Mouse (Mus musculus) ES-Bruce4 (cell line): Measurements from ENCODE around the gene Ppp1r13b. TPM values are rescaled to one million over a fixed set of nuclear protein-coding genes. Genes with fewer than 3 reads are reported as not detected.

Experiments used
- H3K27ac ChIP-seq: 2 replicates; pipeline ENCODE4 v1.5.1; 2012; ENCODE audit warnings: low read length, inconsistent platforms; ENCODE audit not compliant: insufficient read depth
- H3K27me3 ChIP-seq: 2 replicates; pipeline ENCODE4 v1.6.1; 2012; ENCODE audit warnings: mild to moderate bottlenecking, low read length, inconsistent platforms; ENCODE audit not compliant: control insufficient read depth, poor library complexity, insufficient read depth, severe bottlenecking
- H3K36me3 ChIP-seq: 2 replicates; pipeline ENCODE4 v1.6.1; 2012; ENCODE audit warnings: inconsistent platforms, mild to moderate bottlenecking, low read length, moderate library complexity; ENCODE audit not compliant: control insufficient read depth, poor library complexity, insufficient read depth, severe bottlenecking
- H3K4me1 ChIP-seq: one replicate; pipeline ENCODE4 v1.8.1; 2011; ENCODE audit warnings: low read length; ENCODE audit not compliant: control insufficient read depth, insufficient read depth
- H3K4me3 ChIP-seq: 2 replicates; pipeline ENCODE4 v1.5.1; 2011; ENCODE audit warnings: low read depth, mild to moderate bottlenecking, low read length
- H3K9ac ChIP-seq: 2 replicates; pipeline ENCODE4 v1.6.1; 2012; ENCODE audit warnings: low read depth, mild to moderate bottlenecking, inconsistent platforms; ENCODE audit not compliant: poor library complexity, severe bottlenecking
- H3K9me3 ChIP-seq: replicated peaks from 2 replicates; pipeline ENCODE4 v1.6.1; 2012; ENCODE audit warnings: mild to moderate bottlenecking, low read length, inconsistent platforms; ENCODE audit not compliant: control insufficient read depth, poor library complexity, insufficient read depth, severe bottlenecking
- CTCF ChIP-seq: IDR thresholded peaks from one replicate; pipeline ENCODE4 v1.8.1; 2011; ENCODE audit warnings: low read depth, low read length
- EP300 ChIP-seq: IDR thresholded peaks from 2 replicates; pipeline ENCODE4 v1.6.1; 2011; ENCODE audit warnings: low read depth, low read length; ENCODE audit not compliant: insufficient read depth
- POLR2A ChIP-seq: IDR thresholded peaks from one replicate; pipeline ENCODE4 v1.8.1; 2011; ENCODE audit warnings: low read length; ENCODE audit not compliant: insufficient read depth
- polyA plus RNA-seq: library from polyadenylated mRNA; stranded (reverse); fragments of >200 nt; gene quantifications from 2 replicates; pipeline ENCODE4 v1.2.4, GENCODE M21; 2011; ENCODE audit warnings: low read depth; ENCODE audit not compliant: missing spikeins, insufficient read depth, insufficient read length

Ppp1r13b gene
- polyA plus RNA-seq, 1 experiment, result 8.9 TPM

DNA sequence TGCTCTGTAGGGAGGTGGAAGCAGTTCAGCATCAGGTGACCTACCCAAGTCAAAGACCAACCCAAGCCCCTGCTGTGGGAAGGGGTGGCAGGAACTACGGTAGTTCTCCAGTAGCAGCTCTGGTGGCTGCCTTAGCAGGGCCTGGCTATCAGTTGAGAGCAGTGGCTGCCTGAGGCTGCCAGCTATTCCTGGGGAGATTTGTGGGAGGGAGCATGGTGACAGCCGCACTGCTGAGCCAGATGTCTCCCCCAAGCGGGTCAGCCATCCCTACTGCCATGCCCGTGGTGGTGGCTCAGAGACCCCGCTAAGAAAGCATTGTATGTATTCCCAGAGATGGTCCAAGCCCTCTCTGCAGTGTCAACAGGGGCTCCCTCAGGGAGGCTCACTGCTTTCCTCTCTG lies 75.3 kb downstream of the Ppp1r13b start:
- Histone ChIP-seq H3K27ac (no peak overlapping the region), H3K4me1 (no peaks in the 10 kb centered on the region), H3K4me3 (no peak overlapping the region), H3K27me3 (no peaks in the 10 kb centered on the region), H3K9ac (no peak overlapping the region), H3K36me3 (0 out of 2 replicates have a peak, but pooled peaks cover 6% of the 10 kb centered on the region), H3K9me3 (no peaks in the 10 kb centered on the region)
- TF ChIP-seq CTCF (no peak), EP300 (no peak), POLR2A (no peak)

DNA sequence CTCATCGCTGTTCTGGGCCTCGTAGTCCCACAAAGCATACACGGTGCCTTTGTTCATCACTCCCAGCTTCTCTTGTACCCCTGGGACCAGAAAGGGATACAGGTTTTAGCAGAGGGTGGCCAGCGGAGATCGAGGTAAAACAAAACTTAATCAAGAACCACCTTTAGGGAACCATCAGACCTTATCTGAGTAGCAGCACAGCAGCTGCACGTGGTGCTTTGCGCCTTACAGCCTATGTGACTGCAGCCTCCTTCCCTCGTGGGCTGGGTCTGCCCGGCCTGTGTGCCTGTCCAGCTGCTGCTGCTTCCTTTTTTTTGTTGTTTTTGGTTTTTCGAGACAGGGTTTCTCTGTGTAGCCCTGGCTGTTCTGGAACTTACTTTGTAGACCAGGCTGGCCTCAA lies 77.5 kb downstream of the Ppp1r13b start:
- no peak overlapping the region for H3K9ac ChIP-seq
- H3K36me3 ChIP-seq, result 0 out of 2 replicates have a peak, but pooled peaks cover 11% of the 10 kb centered on the region
- H3K27ac ChIP-seq, result no peak overlapping the region
- no peaks in the 10 kb centered on the region for H3K9me3 ChIP-seq
- H3K4me3 ChIP-seq, result no peak overlapping the region
- TF ChIP-seq POLR2A, result no peak
- no peak for TF ChIP-seq EP300
- H3K27me3 ChIP-seq, result no peaks in the 10 kb centered on the region
- H3K4me1 ChIP-seq, result no peaks in the 10 kb centered on the region

DNA sequence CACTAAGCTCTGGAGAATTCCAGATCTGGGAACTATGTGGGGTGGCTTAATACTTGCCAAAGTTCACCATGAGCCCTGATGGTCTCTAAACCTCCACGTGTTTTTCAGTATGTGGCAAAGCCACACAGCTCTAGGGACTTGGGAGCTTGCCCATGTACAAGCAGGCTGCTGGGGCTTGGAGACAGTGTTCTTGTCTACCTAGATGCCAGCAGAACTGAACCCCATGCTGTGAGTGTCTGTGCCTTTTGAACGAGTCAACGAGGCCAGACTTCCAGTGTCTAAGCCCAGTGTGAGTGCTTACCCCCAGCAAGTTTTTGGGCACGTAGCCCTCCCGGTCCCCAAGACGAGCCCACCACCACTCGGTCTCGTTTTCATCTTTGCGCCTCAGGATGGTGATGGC lies 78.0 kb downstream of the Ppp1r13b start:
- no peak overlapping the region for H3K27ac ChIP-seq
- TF ChIP-seq POLR2A, result no peak
- no peak for TF ChIP-seq EP300
- no peak for TF ChIP-seq CTCF
- no peaks in the 10 kb centered on the region for H3K27me3 ChIP-seq
- no peaks in the 10 kb centered on the region for H3K4me1 ChIP-seq
- no peak overlapping the region for H3K9ac ChIP-seq
- H3K9me3 ChIP-seq, result no peaks in the 10 kb centered on the region
- 0 out of 2 replicates have a peak, but pooled peaks cover 14% of the 10 kb centered on the region for H3K36me3 ChIP-seq
- no peak overlapping the region for H3K4me3 ChIP-seq

DNA sequence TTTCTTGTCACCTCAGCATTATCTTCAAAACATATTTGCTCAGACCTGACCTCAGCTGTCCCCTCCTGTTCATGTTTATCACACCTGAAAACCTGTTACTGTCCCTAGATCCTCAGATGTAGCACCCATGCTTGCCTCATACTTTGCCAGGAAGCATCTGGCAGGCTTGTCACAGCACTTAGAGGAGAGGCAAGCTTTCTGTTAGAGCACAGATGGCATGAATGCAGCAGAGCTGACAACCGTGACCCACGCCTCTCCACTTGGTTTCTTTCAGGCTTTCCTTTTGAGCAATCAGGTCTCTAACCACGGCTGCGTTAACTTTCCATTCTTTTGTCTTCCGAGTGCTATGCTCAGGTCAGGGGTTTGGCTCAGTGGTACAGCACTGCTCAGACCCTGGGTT lies 78.5 kb downstream of the Ppp1r13b start:
- Histone ChIP-seq H3K4me1 (no peaks in the 10 kb centered on the region), H3K36me3 (peaks cover 14% of the 10 kb centered on the region; the same call in 1 of the 2 replicates), H3K27ac (no peak overlapping the region), H3K9ac (no peak overlapping the region), H3K27me3 (no peaks in the 10 kb centered on the region), H3K9me3 (no peaks in the 10 kb centered on the region), H3K4me3 (no peak overlapping the region)
- no peak for TF ChIP-seq POLR2A
- TF ChIP-seq CTCF, result no peak
- TF ChIP-seq EP300, result no peak

DNA sequence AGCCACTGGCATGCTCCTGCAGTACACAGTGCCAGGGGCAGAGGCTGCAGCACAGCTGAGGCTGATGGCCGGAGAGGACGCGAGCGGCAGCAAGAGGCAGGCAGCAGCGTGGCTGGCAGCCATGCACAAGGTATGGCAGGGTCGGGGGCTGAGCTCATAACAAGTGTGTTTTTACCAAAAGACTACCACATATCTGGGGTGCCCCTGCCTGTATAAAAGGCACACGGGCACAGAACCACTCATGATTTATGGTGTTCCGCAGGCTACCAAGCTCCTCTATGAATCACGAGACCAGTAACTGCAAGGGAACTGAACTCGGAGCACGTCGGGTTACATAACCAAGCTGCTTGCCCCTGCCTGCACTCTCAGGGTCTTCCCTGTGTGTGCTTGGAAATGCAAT lies 80.4 kb downstream of the Ppp1r13b start:
- Histone ChIP-seq H3K9me3 (no peaks in the 10 kb centered on the region), H3K4me1 (no peaks in the 10 kb centered on the region), H3K27me3 (no peaks in the 10 kb centered on the region), H3K9ac (no peak overlapping the region), H3K4me3 (no peak overlapping the region), H3K27ac (no peak overlapping the region), H3K36me3 (peaks cover 14% of the 10 kb centered on the region; the same call in 1 of the 2 replicates)
- TF ChIP-seq POLR2A (no peak), CTCF (no peak), EP300 (no peak)

DNA sequence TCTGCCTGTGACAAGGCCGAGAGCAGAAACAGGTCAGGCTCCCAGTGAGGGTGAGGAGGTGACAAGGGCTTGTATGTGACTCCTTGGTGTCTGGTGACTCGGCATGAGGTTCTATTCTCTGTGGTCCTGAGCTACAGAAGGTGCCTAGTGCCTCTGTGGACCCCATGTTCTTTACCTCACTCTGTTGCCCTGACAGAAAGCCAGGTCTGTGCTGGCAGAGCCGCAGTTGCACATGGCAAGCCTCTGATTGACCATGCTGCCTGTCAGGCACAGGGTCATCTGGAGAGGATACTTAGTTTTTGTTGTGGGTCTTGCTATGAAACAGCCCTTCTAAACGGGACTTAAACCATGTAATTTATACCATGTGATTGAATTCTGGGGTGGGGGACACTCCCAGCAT lies 86.0 kb downstream of the Ppp1r13b start:
- Histone ChIP-seq H3K36me3 (peaks cover 3% of the 10 kb centered on the region; the same call in 1 of the 2 replicates), H3K4me1 (no peaks in the 10 kb centered on the region)

DNA sequence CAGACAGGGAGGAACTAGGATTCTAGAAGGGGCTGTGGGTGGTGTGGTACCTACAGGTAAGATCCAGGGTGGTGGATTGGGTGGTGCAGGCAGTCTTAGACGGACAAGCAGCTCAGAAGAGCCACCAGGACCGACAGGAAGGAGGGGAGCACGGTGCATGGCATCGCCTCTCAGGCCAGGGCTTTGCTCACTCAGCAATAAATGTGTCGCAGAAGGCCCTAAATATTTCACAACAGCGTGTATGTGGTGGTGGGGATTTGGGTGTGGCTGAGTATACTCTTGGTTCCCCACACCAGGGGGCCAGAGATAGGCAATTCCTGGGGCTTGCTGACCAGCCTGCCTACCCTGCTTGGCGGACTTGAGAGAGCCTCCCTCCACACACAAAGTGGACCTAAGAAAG lies 87.2 kb downstream of the Ppp1r13b start:
- TF ChIP-seq POLR2A (no peak), EP300 (no peak), CTCF (no peak)
- Histone ChIP-seq H3K4me3 (no peak overlapping the region), H3K9me3 (no peaks in the 10 kb centered on the region), H3K9ac (no peak overlapping the region), H3K27me3 (no peaks in the 10 kb centered on the region), H3K27ac (no peak overlapping the region), H3K36me3 (peaks cover 3% of the 10 kb centered on the region; the same call in 1 of the 2 replicates), H3K4me1 (no peaks in the 10 kb centered on the region)

More for the DNA sequence above, 86.0 kb downstream of the Ppp1r13b start:
- H3K9ac ChIP-seq, result no peak overlapping the region
- H3K4me3 ChIP-seq, result no peak overlapping the region
- TF ChIP-seq POLR2A (no peak), EP300 (no peak), CTCF (no peak)
- H3K9me3 ChIP-seq, result no peaks in the 10 kb centered on the region
- no peaks in the 10 kb centered on the region for H3K27me3 ChIP-seq
- H3K27ac ChIP-seq, result no peak overlapping the region
